Mouse (Mus musculus) C3H10T1/2 (cell line): ENCODE data around the gene Adra2a. TPM values are rescaled to one million over a fixed set of nuclear protein-coding genes. Genes with fewer than 3 reads are reported as not detected.

ENCODE experiments used
- polyA plus RNA-seq, 2 experiments: library from polyadenylated mRNA; unstranded; fragments of >200 nt; fragmentation: generic; extraction: Trizol; gene quantifications; one replicate each; pipeline ENCODE4 v1.2.1; 2012; ENCODE audit warnings: missing spikeins in 2 of 2

Adra2a gene
- polyA plus RNA-seq: under 1 TPM; 0.02 to 0.17 TPM

GRCm38 (mm10) chr19:54043851-54044250 is at the start of gene Adra2a:
Gene Adra2a (plus strand): TSS chr19:54044151.

Other genes starting within 250 kb of the Adra2a start
- gene Pdcd4, start 151.9 kb upstream of the Adra2a start, polyA plus RNA-seq: 10 to 100 TPM in 1 of 2 experiments, under 1 TPM in 1; 0.30 to 20.4 TPM
- 1 to 10 TPM in 1 of 2 experiments, under 1 TPM in 1; 0.85 to 7.1 TPM for gene Shoc2, start 99.8 kb upstream of the Adra2a start, polyA plus RNA-seq
- gene Bbip1, start 99.5 kb upstream of the Adra2a start, polyA plus RNA-seq: 10 to 100 TPM in 1 of 2 experiments, 1 to 10 TPM in 1; 3.8 to 32.3 TPM